Mouse (Mus musculus) MEL (cell line): ENCODE data around the gene Rex1bd.

ENCODE experiments used
- ELF1 ChIP-seq: IDR thresholded peaks from 2 replicates; pipeline ENCODE4 v1.6.1; 2014; ENCODE audit warnings: low read depth, mild to moderate bottlenecking, inconsistent platforms, low read length, improper control_type of control experiment, moderate library complexity
- POLR2A ChIP-seq, 2 experiments: IDR thresholded peaks; 2 replicates each; pipeline ENCODE4 v1.6.1; 2011 to 2012; ENCODE audit warnings: low read length in 2 of 2, mild to moderate bottlenecking in 2 of 2, control low read depth in 1 of 2, improper control_type of control experiment in 1 of 2, low read depth in 1 of 2, moderate library complexity in 1 of 2; ENCODE audit not compliant: control insufficient read depth in 1 of 2, insufficient read depth in 1 of 2, poor library complexity in 1 of 2

GRCm38 (mm10) chr8:70534281-70534680, 27.7 kb upstream of the Rex1bd start:
- TF ChIP-seq POLR2A (IDR thresholded peaks at IDR 0.05; ENCODE audit: control insufficient read depth in 1 of 2, insufficient read depth in 1 of 2, low read depth in 1 of 2, low read length in 2 of 2, poor library complexity in 1 of 2) = no peak
- no peak for TF ChIP-seq ELF1
